Mouse (Mus musculus): Measurements from ENCODE around the gene Myo19. TPM values are rescaled to one million over a fixed set of nuclear protein-coding genes. Genes with fewer than 3 reads are reported as not detected.

Myo19 gene
- polyA plus RNA-seq, 1 experiment from 2014 or later, result 5.7 TPM

- TF ChIP-seq EP300 (optimal IDR thresholded peaks at IDR 0.05), result no peak
- ATAC-seq (ENCODE audit: low FRiP score, low TSS enrichment) (no peak), DNase-seq (ENCODE audit: low spot score) (no peak)
- Histone ChIP-seq H3K4me3 (ENCODE audit: low read depth, low read length) (no peak overlapping the region), H3K27ac (replicated peaks) (no peak overlapping the region), H3K27me3 (ENCODE audit: control insufficient read depth, insufficient read depth, low read length) (no peaks in the 10 kb centered on the region), H3K9me3 (ENCODE audit: control insufficient read depth, low read length) (no peaks in the 10 kb centered on the region), H3K36me3 (ENCODE audit: control insufficient read depth, insufficient read depth, low read length) (0 out of 2 replicates have a peak, but pooled peaks cover 2% of the 10 kb centered on the region), H3K9ac (ENCODE audit: low read length) (no peak overlapping the region), H3K4me2 (replicated peaks; ENCODE audit: low read depth) (no peak overlapping the region), H3K4me1 (replicated peaks; ENCODE audit: control insufficient read depth, insufficient read depth) (no peaks in the 10 kb centered on the region)
- 44% methylated on average over 2 of the region's 2 CpGs for WGBS
These were observed 14.7 kb upstream of the Myo19 start for GRCm38 (mm10) chr11:84865268-84865667.

GRCm38 (mm10) chr11:84867586-84867985, 12.4 kb upstream of the Myo19 start:
- Histone ChIP-seq H3K9ac (ENCODE audit: low read length) (no peak overlapping the region), H3K9me3 (ENCODE audit: control insufficient read depth, low read length) (no peaks in the 10 kb centered on the region), H3K4me3 (ENCODE audit: low read depth, low read length) (no peak overlapping the region), H3K27me3 (ENCODE audit: control insufficient read depth, insufficient read depth, low read length) (no peaks in the 10 kb centered on the region), H3K36me3 (ENCODE audit: control insufficient read depth, insufficient read depth, low read length) (no peaks in the 10 kb centered on the region), H3K4me1 (replicated peaks; ENCODE audit: control insufficient read depth, insufficient read depth) (no peaks in the 10 kb centered on the region), H3K4me2 (replicated peaks; ENCODE audit: low read depth) (no peak overlapping the region), H3K27ac (replicated peaks) (no peak overlapping the region)
- ATAC-seq (ENCODE audit: low FRiP score, low TSS enrichment), result no peak
- no peak for DNase-seq (ENCODE audit: low spot score)
- 63% methylated on average over 2 of the region's 2 CpGs for WGBS
- TF ChIP-seq EP300 (optimal IDR thresholded peaks at IDR 0.05), result no peak
- TF ChIP-seq CTCF (IDR thresholded peaks at IDR 0.05; ENCODE audit: low read depth), result no peak

GRCm38 (mm10) chr11:84868786-84869259, 11.1 kb upstream of the Myo19 start:
- Histone ChIP-seq H3K4me2 (replicated peaks; ENCODE audit: low read depth) (peak overlapping the region; percentile 88), H3K4me3 (ENCODE audit: low read depth, low read length) (peak overlapping the region; percentile 91), H3K4me1 (replicated peaks; ENCODE audit: control insufficient read depth, insufficient read depth) (no peaks in the 10 kb centered on the region), H3K27ac (replicated peaks) (peak overlapping the region; percentile 98), H3K9me3 (ENCODE audit: control insufficient read depth, low read length) (no peaks in the 10 kb centered on the region), H3K9ac (ENCODE audit: low read length) (peak overlapping the region; percentile 97), H3K36me3 (ENCODE audit: control insufficient read depth, insufficient read depth, low read length) (no peaks in the 10 kb centered on the region), H3K27me3 (ENCODE audit: control insufficient read depth, insufficient read depth, low read length) (no peaks in the 10 kb centered on the region)
- 6% methylated on average over 7 of the region's 7 CpGs for WGBS
- DNase-seq (ENCODE audit: low spot score), result no peak
- TF ChIP-seq CTCF (IDR thresholded peaks at IDR 0.05; ENCODE audit: low read depth) (no peak), EP300 (optimal IDR thresholded peaks at IDR 0.05) (no peak)
- no peak for ATAC-seq (ENCODE audit: low FRiP score, low TSS enrichment)

GRCm38 (mm10) chr11:84869537-84870232, 10.3 kb upstream of the Myo19 start:
- Histone ChIP-seq H3K27me3 (ENCODE audit: control insufficient read depth, insufficient read depth, low read length) (no peaks in the 10 kb centered on the region), H3K4me3 (ENCODE audit: low read depth, low read length) (peak overlapping the region; percentile 91), H3K4me2 (replicated peaks; ENCODE audit: low read depth) (peak overlapping the region; percentile 88), H3K9me3 (ENCODE audit: control insufficient read depth, low read length) (no peaks in the 10 kb centered on the region), H3K4me1 (replicated peaks; ENCODE audit: control insufficient read depth, insufficient read depth) (no peaks in the 10 kb centered on the region), H3K36me3 (ENCODE audit: control insufficient read depth, insufficient read depth, low read length) (no peaks in the 10 kb centered on the region), H3K9ac (ENCODE audit: low read length) (peak overlapping the region; percentile 97), H3K27ac (replicated peaks) (peak overlapping the region; percentile 98)
- DNase-seq (ENCODE audit: low spot score) (peak; percentile 99), ATAC-seq (ENCODE audit: low FRiP score, low TSS enrichment) (peak; percentile 87)
- WGBS, result under 1% methylated on average over 47 of the region's 61 CpGs
- TF ChIP-seq EP300 (optimal IDR thresholded peaks at IDR 0.05) (peak; percentile 6), CTCF (IDR thresholded peaks at IDR 0.05; ENCODE audit: low read depth) (no peak)

GRCm38 (mm10) chr11:84870337-84871043, 9.5 kb upstream of the Myo19 start, which contains the start of gene Ggnbp2:
TSS of gene Ggnbp2 (minus strand) at chr11:84870817.
- DNase-seq (ENCODE audit: low spot score) (peak; percentile 97), ATAC-seq (ENCODE audit: low FRiP score, low TSS enrichment) (peak; percentile 91)
- no peak for TF ChIP-seq CTCF (IDR thresholded peaks at IDR 0.05; ENCODE audit: low read depth)
- TF ChIP-seq EP300 (optimal IDR thresholded peaks at IDR 0.05), result peak; percentile 96
- Histone ChIP-seq H3K9ac (ENCODE audit: low read length) (peak within 1 kb of the TSS; percentile 97), H3K36me3 (ENCODE audit: control insufficient read depth, insufficient read depth, low read length) (no peaks in the 10 kb centered on the region), H3K27me3 (ENCODE audit: control insufficient read depth, insufficient read depth, low read length) (no peaks in the 10 kb centered on the region), H3K4me3 (ENCODE audit: low read depth, low read length) (peak within 1 kb of the TSS; percentile 91), H3K4me2 (replicated peaks; ENCODE audit: low read depth) (peak within 1 kb of the TSS; percentile 88), H3K4me1 (replicated peaks; ENCODE audit: control insufficient read depth, insufficient read depth) (no peaks in the 10 kb centered on the region), H3K9me3 (ENCODE audit: control insufficient read depth, low read length) (no peaks in the 10 kb centered on the region), H3K27ac (replicated peaks) (peak within 1 kb of the TSS; percentile 100)
- WGBS, result under 1% methylated on average over 47 of the region's 62 CpGs

GRCm38 (mm10) chr11:84871046-84871445, 8.9 kb upstream of the Myo19 start:
- no peaks in the 10 kb centered on the region for H3K36me3 ChIP-seq (ENCODE audit: control insufficient read depth, insufficient read depth, low read length)
- TF ChIP-seq CTCF (IDR thresholded peaks at IDR 0.05; ENCODE audit: low read depth) (no peak), EP300 (optimal IDR thresholded peaks at IDR 0.05) (no peak)
- no peaks in the 10 kb centered on the region for H3K27me3 ChIP-seq (ENCODE audit: control insufficient read depth, insufficient read depth, low read length)
- H3K9me3 ChIP-seq (ENCODE audit: control insufficient read depth, low read length), result no peaks in the 10 kb centered on the region
- peak overlapping the region; percentile 100 for H3K27ac ChIP-seq (replicated peaks)
- H3K9ac ChIP-seq (ENCODE audit: low read length), result peak overlapping the region; percentile 95
- WGBS, result 1% methylated on average over 10 of the region's 10 CpGs
- peak overlapping the region; percentile 70 for H3K4me2 ChIP-seq (replicated peaks; ENCODE audit: low read depth)
- DNase-seq (ENCODE audit: low spot score) (no peak), ATAC-seq (ENCODE audit: low FRiP score, low TSS enrichment) (peak; percentile 60)
- H3K4me1 ChIP-seq (replicated peaks; ENCODE audit: control insufficient read depth, insufficient read depth), result no peaks in the 10 kb centered on the region
- peak overlapping the region; percentile 91 for H3K4me3 ChIP-seq (ENCODE audit: low read depth, low read length)
